Mouse (Mus musculus) CH12.LX (cell line): ENCODE data around the gene Gpbar1. TPM values are rescaled to one million over a fixed set of nuclear protein-coding genes. Genes with fewer than 3 reads are reported as not detected.

Experiments used
- DNase-seq: peaks from one replicate; pipeline ENCODE4 v3.0.0-alpha.2; 2013; ENCODE audit errors: extremely low read depth
- H3K27ac ChIP-seq: 2 replicates; pipeline ENCODE4 v1.5.1; 2012; ENCODE audit warnings: low read depth, mild to moderate bottlenecking, control low read depth, moderate library complexity; ENCODE audit not compliant: insufficient read depth
- H3K27me3 ChIP-seq: replicated peaks from 2 replicates; pipeline ENCODE3; 2012; ENCODE audit warnings: inconsistent platforms
- H3K36me3 ChIP-seq, 2 experiments: replicated peaks in 1 of 2; 2 replicates each; pipeline versions ENCODE3 to v1.6.1; 2012; ENCODE audit warnings: inconsistent platforms in 1 of 2, low read length in 1 of 2, mild to moderate bottlenecking in 1 of 2, mixed read lengths in 1 of 2, moderate library complexity in 1 of 2; ENCODE audit not compliant: control insufficient read depth in 1 of 2, insufficient read depth in 1 of 2
- H3K4me1 ChIP-seq, 2 experiments: 2 replicates each; pipeline ENCODE4 v1.6.1; 2012; ENCODE audit warnings: inconsistent platforms in 1 of 2, moderate library complexity in 1 of 2; ENCODE audit not compliant: insufficient read depth in 2 of 2, control insufficient read depth in 1 of 2
- H3K4me2 ChIP-seq: 2 replicates; pipeline ENCODE4 v1.6.1; 2012; ENCODE audit warnings: low read depth, mild to moderate bottlenecking, control low read depth; ENCODE audit not compliant: poor library complexity, insufficient read depth, severe bottlenecking
- H3K4me3 ChIP-seq, 3 experiments: fragments of 150-350 bp in 1 of 3; sonication (generic) in 1 of 3; replicated peaks in 1 of 3; 2 replicates each; pipeline versions ENCODE3 to v1.5.1; 2011 to 2012; ENCODE audit warnings: low read depth in 2 of 3, low read length in 2 of 3, mild to moderate bottlenecking in 2 of 3, moderate library complexity in 2 of 3, control low read depth in 1 of 3, improper control_type of control experiment in 1 of 3, inconsistent platforms in 1 of 3, mixed read lengths in 1 of 3; ENCODE audit not compliant: poor library complexity in 1 of 3
- H3K79me2 ChIP-seq: replicated peaks from 2 replicates; pipeline ENCODE4 v1.6.1; 2012; ENCODE audit warnings: mild to moderate bottlenecking, moderate library complexity; ENCODE audit not compliant: control insufficient read depth, poor library complexity, insufficient read depth, severe bottlenecking; ENCODE audit errors: extremely low read depth
- H3K9ac ChIP-seq: 2 replicates; pipeline ENCODE4 v1.6.1; 2012; ENCODE audit warnings: low read depth, mild to moderate bottlenecking, control low read depth, moderate library complexity; ENCODE audit not compliant: insufficient read depth
- H3K9me3 ChIP-seq: replicated peaks from 2 replicates; pipeline ENCODE3; 2012; ENCODE audit warnings: low read length, inconsistent platforms, mixed read lengths
- CHD1 ChIP-seq: IDR thresholded peaks from 2 replicates; pipeline ENCODE4 v1.6.1; 2012; ENCODE audit warnings: low read depth, low read length, improper control_type of control experiment, inconsistent platforms
- ELF1 ChIP-seq: IDR thresholded peaks from 2 replicates; pipeline ENCODE4 v1.6.1; 2014; ENCODE audit warnings: low read depth, mild to moderate bottlenecking, inconsistent platforms, low read length, improper control_type of control experiment
- ETS1 ChIP-seq: conservative IDR thresholded peaks from 2 replicates; pipeline ENCODE4 v1.6.1; 2012; ENCODE audit warnings: low read depth, mild to moderate bottlenecking, inconsistent platforms, low read length, improper control_type of control experiment, moderate library complexity
- JUN ChIP-seq: IDR thresholded peaks from 2 replicates; pipeline ENCODE4 v1.6.1; 2011; ENCODE audit warnings: low read depth, mild to moderate bottlenecking, low read length, improper control_type of control experiment, moderate library complexity; ENCODE audit not compliant: insufficient read depth
- JUND ChIP-seq: conservative IDR thresholded peaks from 2 replicates; pipeline ENCODE4 v1.6.1; 2011; ENCODE audit warnings: low read depth, low read length, improper control_type of control experiment
- KAT2A ChIP-seq: IDR thresholded peaks from 2 replicates; pipeline ENCODE4 v1.6.1; 2012; ENCODE audit warnings: low read length, improper control_type of control experiment, inconsistent platforms; ENCODE audit not compliant: insufficient replicate concordance
- MAZ ChIP-seq: IDR thresholded peaks from 2 replicates; pipeline ENCODE4 v1.6.1; 2012; ENCODE audit warnings: low read depth, mild to moderate bottlenecking, inconsistent platforms, low read length, improper control_type of control experiment, moderate library complexity
- MEF2A ChIP-seq: IDR thresholded peaks from 2 replicates; pipeline ENCODE4 v1.6.1; 2014; ENCODE audit warnings: low read depth, mild to moderate bottlenecking, inconsistent platforms, low read length, improper control_type of control experiment, borderline replicate concordance
- MXI1 ChIP-seq: IDR thresholded peaks from 2 replicates; pipeline ENCODE4 v1.6.1; 2011; ENCODE audit warnings: mild to moderate bottlenecking, low read depth, low read length, improper control_type of control experiment
- POLR2A ChIP-seq: IDR thresholded peaks from 2 replicates; pipeline ENCODE4 v1.6.1; 2011; ENCODE audit warnings: low read depth, mild to moderate bottlenecking, improper control_type of control experiment, low read length
- RAD21 ChIP-seq: IDR thresholded peaks from 2 replicates; pipeline ENCODE4 v1.6.1; 2011; ENCODE audit warnings: low read depth, mild to moderate bottlenecking, low read length, improper control_type of control experiment, moderate library complexity
- SMC3 ChIP-seq: IDR thresholded peaks from 2 replicates; pipeline ENCODE4 v1.6.1; 2011; ENCODE audit warnings: low read depth, low read length, improper control_type of control experiment
- USF1 ChIP-seq: IDR thresholded peaks from 2 replicates; pipeline ENCODE4 v1.6.1; 2014; ENCODE audit warnings: low read depth, mild to moderate bottlenecking, inconsistent platforms, low read length, improper control_type of control experiment
- ZMIZ1 ChIP-seq: IDR thresholded peaks from 2 replicates; pipeline ENCODE4 v1.6.1; 2012; ENCODE audit warnings: low read depth, mild to moderate bottlenecking, inconsistent platforms, low read length, improper control_type of control experiment
- ZNF384 ChIP-seq: IDR thresholded peaks from 2 replicates; pipeline ENCODE4 v1.6.1; 2012; ENCODE audit warnings: low read depth, low read length, improper control_type of control experiment, inconsistent platforms
- dilution Hi-C: fragments of 300-500 bp; cut with MboI; formaldehyde crosslinking; loops from 2 replicates; pipeline ENCODE4 v1.14.3; 2020; ENCODE audit warnings: low sequenced_read_pairs; ENCODE audit not compliant: extremely low pct_unique_long_range_greater_than_20kb, extremely low pct_ligation_motif_present
- in situ Hi-C: fragments of 300-500 bp; cut with MboI; formaldehyde crosslinking; loops from 3 replicates; pipeline ENCODE4 v1.14.3; 2019; ENCODE audit warnings: low sequenced_read_pairs, low pct_ligation_motif_present, low pct_unique_long_range_greater_than_20kb, mixed read lengths
- polyA plus RNA-seq: library from polyadenylated mRNA; unstranded; fragments of >175 nt; gene quantifications from 2 replicates; pipeline ENCODE4 v1.2.1, GENCODE M21; 2012; ENCODE audit warnings: low read depth; ENCODE audit not compliant: insufficient read length
- total RNA-seq, 2 experiments: library from RNA; depleted of rRNA; stranded (reverse); fragments of 300-350 nt in 1 of 2; fragments of >200 nt in 1 of 2; gene quantifications; 2 replicates each; pipeline ENCODE4 v1.2.3; 2012 to 2014

The Gpbar1 gene
- total and polyA plus RNA-seq, 3 experiments: not detected

GRCm38 (mm10) chr1:74288327-74288726 is 10.0 kb downstream of the Gpbar1 start:
- Histone ChIP-seq H3K4me3 (no peak overlapping the region), H3K27ac (no peak overlapping the region), H3K9me3 (no peaks in the 10 kb centered on the region), H3K4me1 (peaks cover 8 to 59% of the 10 kb centered on the region in 2 experiments; a peak in 3 of 4 replicates), H3K4me2 (no peak overlapping the region), H3K9ac (no peak overlapping the region), H3K79me2 (peaks cover 9% of the 10 kb centered on the region), H3K36me3 (peaks cover 43 to 63% of the 10 kb centered on the region in 2 experiments), H3K27me3 (no peaks in the 10 kb centered on the region)
- TF ChIP-seq MXI1 (no peak), CHD1 (no peak), USF1 (no peak), MAZ (no peak), ZNF384 (no peak), POLR2A (no peak), JUN (no peak), JUND (no peak), RAD21 (no peak), ZMIZ1 (no peak), ELF1 (no peak), KAT2A (no peak)
- dilution Hi-C loops: no loop called here
- no peak for DNase-seq
- in situ Hi-C loops: no loop called here

- Histone ChIP-seq H3K27ac (no peak overlapping the region), H3K4me3 (no peak overlapping the region), H3K9ac (no peak overlapping the region), H3K4me1 (peaks cover 8 to 60% of the 10 kb centered on the region in 2 experiments; a peak in 3 of 4 replicates), H3K36me3 (peaks cover 52 to 72% of the 10 kb centered on the region in 2 experiments), H3K27me3 (no peaks in the 10 kb centered on the region)
- TF ChIP-seq MEF2A: no peak
- TF ChIP-seq ETS1: no peak
- TF ChIP-seq SMC3: no peak
- TF ChIP-seq, all 38 proteins: peak for 0
- in situ Hi-C loops: no loop called here
- no peaks in the 10 kb centered on the region for H3K9me3 ChIP-seq
- dilution Hi-C loops: no loop called here
- no peak overlapping the region for H3K4me2 ChIP-seq
- H3K79me2 ChIP-seq: peaks cover under 1% of the 10 kb centered on the region; the same call in 1 of the 2 replicates
- DNase-seq: no peak
These were observed 10.9 kb downstream of the Gpbar1 start for GRCm38 (mm10) chr1:74289248-74289647.
